In the genomic region with DNA sequence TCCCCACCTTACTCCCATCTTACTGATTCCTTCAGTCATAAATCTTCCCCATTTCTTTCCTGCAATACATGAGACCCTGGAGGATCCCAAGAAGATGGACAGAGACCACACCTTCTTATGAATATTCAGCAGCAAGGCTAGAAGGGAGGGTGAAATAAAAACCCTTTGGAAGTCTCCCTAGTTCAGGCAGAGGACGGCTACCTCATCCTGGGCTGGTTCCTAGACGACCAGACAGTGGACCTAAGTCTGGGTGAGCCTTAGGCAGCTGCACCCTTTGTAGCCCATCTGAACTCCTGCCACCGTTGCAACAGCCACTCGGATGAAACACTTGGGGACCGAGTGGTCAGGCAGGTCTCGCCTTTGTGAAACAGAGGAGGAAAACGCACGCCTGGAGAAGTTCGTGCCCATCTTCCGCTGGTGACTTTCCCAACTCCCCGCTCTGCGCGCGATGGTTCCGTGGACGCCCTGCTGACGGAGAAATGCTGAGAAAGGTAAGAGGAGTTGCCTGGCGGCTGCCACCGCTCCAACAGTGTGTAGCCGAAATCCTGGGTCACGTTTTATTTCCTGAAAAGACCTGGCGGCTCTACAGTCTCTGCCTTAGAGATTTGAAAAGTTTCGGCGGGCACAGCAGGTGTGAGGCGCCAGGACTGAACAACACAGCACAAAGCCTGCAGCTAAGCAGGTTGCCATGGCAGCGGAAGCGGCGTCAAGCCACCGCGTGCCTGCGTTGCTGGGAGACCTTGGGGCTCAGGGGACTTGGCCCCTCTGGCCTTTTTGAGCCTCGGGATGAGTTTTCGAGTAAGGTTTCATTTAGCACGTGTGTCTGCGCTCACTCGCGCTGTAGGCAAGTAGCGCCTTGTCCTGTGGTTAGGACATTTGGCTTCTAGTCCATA, we compare ENCODE assay signal across 8 mouse cellular contexts.
A peak's percentile ranks its signal among the peaks of the same experiment; 100 is the strongest.
DNase-seq lines count a peak whose midpoint lies in the region; ATAC-seq and TF ChIP-seq lines count a peak whose summit lies in the region.

No protein-coding gene starts in this region.

- H3K9me3 ChIP-seq in embryonic facial prominence, embryonic 13.5 days, result no peaks in the 10 kb centered on the region; the same call in 1 of the 2 replicates

- H3K27ac ChIP-seq in embryonic facial prominence, embryonic 13.5 days, result no peak overlapping the region
- no peak overlapping the region for H3K27ac ChIP-seq in olfactory bulb, adult 2 months (ENCODE audit: insufficient read depth, low read depth, low read length)

- TF ChIP-seq POLR2A in lung, adult 2 months (IDR thresholded peaks at IDR 0.05; ENCODE audit: borderline replicate concordance, extremely low read depth, low read depth, low read length), result no peak
- TF ChIP-seq POLR2A in olfactory bulb, adult 2 months (IDR thresholded peaks at IDR 0.05; ENCODE audit: insufficient read depth, low read depth, low read length), result no peak

- under 1% methylated on average over 38 of the region's 38 CpGs for WGBS in embryonic facial prominence, embryonic 13.5 days
- WGBS in lung, adult 2 months, result under 1% methylated on average over 38 of the region's 38 CpGs
- under 1% methylated on average over 38 of the region's 38 CpGs for WGBS in olfactory bulb, adult 2 months

- H3K27me3 ChIP-seq in embryonic facial prominence, embryonic 13.5 days, result peaks cover 31% of the 10 kb centered on the region

- TF ChIP-seq CTCF in lung, adult 2 months (IDR thresholded peaks at IDR 0.05; ENCODE audit: insufficient read depth, low read length), result no peak
- TF ChIP-seq CTCF in olfactory bulb, adult 2 months (IDR thresholded peaks at IDR 0.05; ENCODE audit: insufficient read depth, low read depth, low read length), result no peak

- peak; percentile 75 for ATAC-seq in embryonic facial prominence, embryonic 13.5 days (ENCODE audit: insufficient number of reproducible peaks, insufficient read depth, low FRiP score, low TSS enrichment, low read depth)
- peak; percentile 86 to 88 for ATAC-seq in hematopoietic stem cell, adult 5-6 weeks (replicated peaks in 1 of 2; ENCODE audit: insufficient read depth in 1 of 2, low FRiP score in 2 of 2, low TSS enrichment in 1 of 2, low read depth in 1 of 2, poor library complexity in 2 of 2, severe bottlenecking in 2 of 2)

- DNase-seq in 3134 (ENCODE audit: extremely low read depth, insufficient read length, low spot score), result peak; percentile 4
- DNase-seq in adrenal gland, postnatal 10 days, result peak; percentile 78
- DNase-seq in layer of hippocampus, adult 8-10 months (ENCODE audit: low spot score in 2 of 2), result peak; percentile 39 to 43
- DNase-seq in lung, adult 2 months, result peak; percentile 15
- DNase-seq in thymus, postnatal 0 days (ENCODE audit: low spot score), result peak; percentile 80

- H3K4me2 ChIP-seq in embryonic facial prominence, embryonic 13.5 days, result peak overlapping the region; percentile 86

- H3K36me3 ChIP-seq in embryonic facial prominence, embryonic 13.5 days, result no peaks in the 10 kb centered on the region

- H3K4me1 ChIP-seq in embryonic facial prominence, embryonic 13.5 days, result peaks cover 18% of the 10 kb centered on the region
- peaks cover 8% of the 10 kb centered on the region for H3K4me1 ChIP-seq in lung, adult 2 months (ENCODE audit: control insufficient read depth, insufficient read depth, low read length)
- peaks cover 7% of the 10 kb centered on the region; the same call in 1 of the 2 replicates for H3K4me1 ChIP-seq in olfactory bulb, adult 2 months (ENCODE audit: control insufficient read depth, insufficient read depth, low read length)

- H3K9ac ChIP-seq in embryonic facial prominence, embryonic 13.5 days, result peak overlapping the region; percentile 49

- peak overlapping the region; percentile 45 for H3K4me3 ChIP-seq in embryonic facial prominence, embryonic 13.5 days
- H3K4me3 ChIP-seq in lung, adult 2 months (replicated peaks; ENCODE audit: extremely low read depth, low read depth, low read length), result peak overlapping the region; percentile 15
- peak overlapping the region; percentile 32 for H3K4me3 ChIP-seq in olfactory bulb, adult 2 months (ENCODE audit: insufficient read depth, low read depth, low read length)

Comparison
In these comparisons a context has a peak if more than half of its experiments do, and no peak if none do; other contexts are left out.
1. DNase-seq: peak in every context shown above with its lines; median percentile 80 in thymus, postnatal 0 days; 78 in adrenal gland, postnatal 10 days; 41 in layer of hippocampus, adult 8-10 months; 15 in lung, adult 2 months; 4 in 3134.